Mouse (Mus musculus) thymus, adult 2 months (tissue): ENCODE measurements around the gene Per1. TPM values are rescaled to one million over a fixed set of nuclear protein-coding genes. Genes with fewer than 3 reads are reported as not detected.

ENCODE experiments used
- DNase-seq: peaks from one replicate; pipeline ENCODE4 v3.0.0; 2021
- H3K27ac ChIP-seq: fragments of 200-500 bp; 2 replicates; pipeline ENCODE4 v1.5.1; 2012; ENCODE audit warnings: low read length, control low read depth; ENCODE audit not compliant: control insufficient read depth, insufficient read depth
- H3K27me3 ChIP-seq: fragments of 200-500 bp; 2 replicates; pipeline ENCODE4 v1.6.1; 2012; ENCODE audit warnings: mild to moderate bottlenecking, low read length, moderate library complexity, mixed read lengths; ENCODE audit not compliant: control insufficient read depth, insufficient read depth
- H3K36me3 ChIP-seq: fragments of 200-500 bp; 2 replicates; pipeline ENCODE4 v1.6.1; 2012; ENCODE audit warnings: mild to moderate bottlenecking, low read length, moderate library complexity; ENCODE audit not compliant: control insufficient read depth, insufficient read depth
- H3K4me1 ChIP-seq: fragments of 200-500 bp; replicated peaks from 2 replicates; pipeline ENCODE4 v1.6.1; 2012; ENCODE audit warnings: low read length; ENCODE audit not compliant: control insufficient read depth, insufficient read depth
- H3K4me3 ChIP-seq: fragments of 200-500 bp; 2 replicates; pipeline ENCODE4 v1.5.1; 2012; ENCODE audit warnings: mild to moderate bottlenecking, low read length, control low read depth, moderate library complexity; ENCODE audit not compliant: control insufficient read depth, insufficient read depth
- CTCF ChIP-seq: fragments of 200-500 bp; IDR thresholded peaks from 2 replicates; pipeline ENCODE4 v1.5.1; 2012; ENCODE audit warnings: mild to moderate bottlenecking, control low read depth, low read length, moderate library complexity, borderline replicate concordance; ENCODE audit not compliant: control insufficient read depth, poor library complexity, insufficient read depth; ENCODE audit errors: extremely low read depth
- POLR2A ChIP-seq: fragments of 200-500 bp; IDR thresholded peaks from 2 replicates; pipeline ENCODE4 v1.6.1; 2012; ENCODE audit warnings: mild to moderate bottlenecking, low read length, control low read depth, moderate library complexity; ENCODE audit not compliant: control insufficient read depth, poor library complexity, insufficient read depth; ENCODE audit errors: extremely low read depth
- WGBS: fragments of 180-500 bp; shearing (Covaris S2); methylation state at CpG from one replicate; pipeline ENCODE4 v1.1.7; 2018; 5-methylcytosine and 5-hydroxymethylcytosine counted together
- polyA plus RNA-seq: library from polyadenylated mRNA; depleted of rRNA; stranded (reverse); fragments of >200 nt; gene quantifications from 2 replicates; pipeline ENCODE4 v1.2.3, GENCODE M21; 2012

Gene Per1
- polyA plus RNA-seq, 1 experiment = 28.0 TPM

DNA sequence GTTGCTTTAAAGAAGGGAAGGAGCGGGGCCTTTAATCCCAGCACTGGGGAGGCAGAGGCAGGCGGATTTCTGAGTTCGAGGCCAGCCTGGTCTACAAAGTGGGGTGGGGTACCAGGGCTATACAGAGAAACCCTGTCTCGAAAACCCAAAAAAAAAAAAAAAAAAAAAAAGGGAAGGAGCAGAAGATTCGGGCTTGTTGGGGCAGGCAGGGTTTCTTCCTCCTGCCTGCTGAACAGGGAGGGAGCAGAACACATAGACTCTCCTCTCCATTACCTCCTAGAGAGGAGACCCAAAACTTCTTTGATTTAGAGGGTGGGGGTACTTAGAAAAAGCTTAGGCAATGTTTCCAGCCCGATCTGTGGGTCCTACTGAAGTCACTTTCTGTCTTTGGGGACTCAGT, 40.3 kb downstream of the Per1 start:
- TF ChIP-seq CTCF (no peak), POLR2A (no peak)
- no peak overlapping the region for H3K27ac ChIP-seq
- 70% methylated on average over 6 of the region's 6 CpGs for WGBS
- no peaks in the 10 kb centered on the region for H3K27me3 ChIP-seq
- H3K4me3 ChIP-seq = no peak overlapping the region
- DNase-seq = no peak
- peaks cover 11% of the 10 kb centered on the region for H3K4me1 ChIP-seq
- no peaks in the 10 kb centered on the region for H3K36me3 ChIP-seq

DNA sequence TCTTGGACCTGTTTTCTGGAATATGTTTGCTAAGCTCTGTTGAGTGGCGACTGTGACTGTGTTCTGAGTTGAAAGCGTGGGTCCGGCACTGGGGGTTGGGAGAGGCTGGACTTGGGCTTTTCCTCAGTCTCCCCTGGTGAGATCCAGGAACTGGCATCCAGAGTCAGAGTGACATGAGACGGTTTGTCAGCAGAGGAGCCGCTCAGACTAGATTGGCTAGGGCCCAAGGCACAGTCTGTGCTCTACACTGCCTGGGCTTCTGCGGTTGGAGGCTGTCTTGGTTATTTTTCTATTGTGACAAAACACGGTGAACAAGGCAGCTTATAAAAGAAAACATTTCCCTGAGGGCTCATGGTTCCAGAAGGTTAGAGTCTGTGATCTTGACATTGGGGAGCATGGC, 52.5 kb downstream of the Per1 start:
- no peak overlapping the region for H3K27ac ChIP-seq
- DNase-seq = no peak
- WGBS = 86% methylated on average over 7 of the region's 7 CpGs
- H3K4me3 ChIP-seq = no peak overlapping the region
- TF ChIP-seq POLR2A (no peak), CTCF (no peak)
- no peaks in the 10 kb centered on the region for H3K36me3 ChIP-seq
- no peaks in the 10 kb centered on the region for H3K27me3 ChIP-seq
- no peaks in the 10 kb centered on the region for H3K4me1 ChIP-seq

DNA sequence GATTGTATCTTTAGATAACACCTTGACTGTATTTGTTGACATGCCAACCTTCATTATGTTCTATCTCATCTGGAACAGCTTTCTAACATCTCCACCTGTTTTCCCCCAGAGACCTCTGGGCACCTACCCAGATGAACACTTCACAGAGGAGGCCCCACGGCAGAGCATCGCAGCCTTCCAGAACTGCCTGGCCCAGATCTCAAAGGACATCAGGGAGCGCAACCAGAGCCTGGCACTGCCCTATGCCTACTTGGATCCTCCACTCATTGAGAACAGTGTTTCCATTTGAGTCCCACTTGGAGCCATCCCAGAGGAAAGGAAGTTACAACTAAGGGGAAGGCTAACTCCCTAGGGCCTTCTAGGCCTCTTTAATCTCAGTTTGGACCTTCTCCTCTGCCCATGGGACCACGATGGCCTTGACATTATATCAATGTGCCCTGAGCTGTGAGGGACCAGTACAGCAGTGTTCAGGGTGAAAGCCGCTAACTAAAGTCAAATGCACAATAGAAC, 53.5 kb downstream of the Per1 start:
- WGBS = 94% methylated on average over 5 of the region's 5 CpGs
- DNase-seq = no peak
- Histone ChIP-seq H3K27me3 (no peaks in the 10 kb centered on the region), H3K4me3 (no peak overlapping the region), H3K4me1 (no peaks in the 10 kb centered on the region), H3K27ac (no peak overlapping the region), H3K36me3 (no peaks in the 10 kb centered on the region)
- no peak for TF ChIP-seq POLR2A
- TF ChIP-seq CTCF = no peak

DNA sequence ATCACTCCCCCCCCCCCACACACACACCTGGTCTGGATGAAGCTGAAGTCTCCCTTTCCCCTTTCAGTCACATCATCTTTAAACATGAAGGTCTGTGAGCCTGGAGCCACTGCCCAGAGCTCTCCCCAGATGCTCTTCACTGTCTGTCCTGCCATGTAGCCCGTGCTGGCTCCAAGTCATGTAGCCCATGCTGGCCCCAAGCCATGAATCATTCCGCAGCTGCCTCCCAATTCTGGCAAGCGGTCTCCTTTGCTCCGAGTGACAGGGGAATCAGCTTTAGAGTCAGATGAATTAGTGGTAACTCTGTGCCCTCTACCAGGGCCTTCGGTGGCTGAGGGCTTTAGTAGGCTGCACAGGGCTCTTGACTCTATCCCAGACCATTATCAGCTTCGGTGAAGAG, 54.7 kb downstream of the Per1 start:
- Histone ChIP-seq H3K4me3 (no peak overlapping the region), H3K36me3 (no peaks in the 10 kb centered on the region), H3K27ac (no peak overlapping the region), H3K4me1 (no peaks in the 10 kb centered on the region), H3K27me3 (no peaks in the 10 kb centered on the region)
- TF ChIP-seq CTCF (no peak), POLR2A (no peak)
- no peak for DNase-seq
- WGBS = 89% methylated on average over 6 of the region's 6 CpGs

DNA sequence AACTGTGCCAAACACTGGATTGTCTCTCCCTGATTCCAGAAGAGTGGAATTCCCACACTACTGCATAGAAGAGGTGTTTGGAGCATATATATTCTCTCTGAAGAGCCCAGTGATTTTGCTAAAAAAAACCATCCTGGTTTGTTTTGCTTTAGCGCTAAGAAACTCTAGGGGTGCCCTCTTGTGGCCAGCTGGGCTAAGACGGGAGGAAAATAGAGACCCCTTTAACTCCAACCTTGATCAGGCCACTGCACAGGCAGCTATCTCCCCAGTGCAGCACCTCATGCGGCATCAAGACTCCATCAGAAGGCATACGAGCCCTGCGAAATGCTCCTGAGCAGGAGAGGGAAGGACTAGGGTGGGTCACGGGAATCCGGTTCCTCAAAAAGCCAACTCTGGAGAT, 55.4 kb downstream of the Per1 start:
- 7% methylated on average over 7 of the region's 7 CpGs for WGBS
- Histone ChIP-seq H3K4me3 (no peak overlapping the region), H3K36me3 (no peaks in the 10 kb centered on the region), H3K4me1 (no peaks in the 10 kb centered on the region), H3K27me3 (no peaks in the 10 kb centered on the region), H3K27ac (no peak overlapping the region)
- TF ChIP-seq POLR2A (no peak), CTCF (0 out of 2 replicates have a peak, but pooled peaks have one; percentile 42)
- DNase-seq = peak; percentile 78

GRCm38 (mm10) chr11:69151004-69151403, 56.0 kb downstream of the Per1 start:
- WGBS = 73% methylated on average over 6 of the region's 6 CpGs
- H3K27ac ChIP-seq = no peak overlapping the region
- no peaks in the 10 kb centered on the region for H3K36me3 ChIP-seq
- H3K27me3 ChIP-seq = no peaks in the 10 kb centered on the region
- H3K4me1 ChIP-seq = no peaks in the 10 kb centered on the region
- H3K4me3 ChIP-seq = no peak overlapping the region
- TF ChIP-seq POLR2A (no peak), CTCF (no peak)
- no peak for DNase-seq

DNA sequence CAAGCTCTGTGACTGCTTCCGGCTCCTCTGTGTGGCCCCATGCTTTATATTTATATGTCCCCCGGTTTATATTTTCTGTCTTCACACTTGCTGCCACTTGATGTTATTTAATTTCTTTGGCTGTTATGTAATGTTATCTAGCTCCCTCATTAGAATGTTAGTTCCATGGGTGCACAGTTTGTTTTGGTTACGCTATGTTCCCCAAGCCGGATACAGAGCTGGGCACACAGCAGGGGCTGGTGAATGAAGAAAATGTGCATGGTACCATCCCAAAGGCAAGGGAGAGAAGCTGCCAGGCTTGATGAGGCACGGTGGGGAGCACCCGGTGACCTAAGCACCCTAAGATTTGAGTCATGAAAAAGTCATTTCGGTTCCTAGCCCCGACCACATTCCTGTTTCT, 58.8 kb downstream of the Per1 start:
- H3K4me3 ChIP-seq = no peak overlapping the region
- no peak for DNase-seq
- H3K36me3 ChIP-seq = no peaks in the 10 kb centered on the region
- H3K27ac ChIP-seq = no peak overlapping the region
- no peaks in the 10 kb centered on the region for H3K4me1 ChIP-seq
- WGBS = 84% methylated on average over 8 of the region's 8 CpGs
- no peak for TF ChIP-seq CTCF
- TF ChIP-seq POLR2A = no peak
- H3K27me3 ChIP-seq = no peaks in the 10 kb centered on the region; the same call in 1 of the 2 replicates

GRCm38 (mm10) chr11:69155351-69155750, 60.3 kb downstream of the Per1 start:
- Histone ChIP-seq H3K27me3 (no peaks in the 10 kb centered on the region; the same call in 1 of the 2 replicates), H3K36me3 (no peaks in the 10 kb centered on the region), H3K27ac (no peak overlapping the region), H3K4me3 (no peak overlapping the region), H3K4me1 (no peaks in the 10 kb centered on the region)
- WGBS = 38% methylated on average over 1 of the region's 1 CpGs
- no peak for TF ChIP-seq POLR2A
- no peak for TF ChIP-seq CTCF
- DNase-seq = no peak
